Mouse (Mus musculus) small intestine, adult 2 months (tissue): ENCODE measurements around the gene Nck2. TPM values are rescaled to one million over a fixed set of nuclear protein-coding genes. Genes with fewer than 3 reads are reported as not detected.

Source experiments
- H3K27ac ChIP-seq: fragments of 200-500 bp; 2 replicates; pipeline ENCODE4 v1.5.1; 2012; ENCODE audit warnings: low read depth, low read length, control low read depth, inconsistent platforms; ENCODE audit not compliant: insufficient read depth
- H3K27me3 ChIP-seq: fragments of 200-500 bp; 2 replicates; pipeline ENCODE4 v1.6.1; 2012; ENCODE audit warnings: mild to moderate bottlenecking, moderate library complexity, low read length, inconsistent platforms; ENCODE audit not compliant: control insufficient read depth, insufficient read depth
- H3K36me3 ChIP-seq: fragments of 200-500 bp; 2 replicates; pipeline ENCODE4 v1.6.1; 2012; ENCODE audit warnings: mild to moderate bottlenecking, low read length, control low read depth, inconsistent platforms; ENCODE audit not compliant: control insufficient read depth, insufficient read depth
- H3K4me1 ChIP-seq: fragments of 200-500 bp; 2 replicates; pipeline ENCODE4 v1.6.1; 2012; ENCODE audit warnings: low read length, inconsistent platforms, mixed read lengths; ENCODE audit not compliant: control insufficient read depth, insufficient read depth, insufficient read length
- H3K4me3 ChIP-seq: fragments of 200-500 bp; 2 replicates; pipeline ENCODE4 v1.5.1; 2012; ENCODE audit warnings: low read depth, mild to moderate bottlenecking, control low read depth, inconsistent platforms, low read length, moderate library complexity
- CTCF ChIP-seq: fragments of 200-500 bp; IDR thresholded peaks from 2 replicates; pipeline ENCODE4 v1.5.1; 2012; ENCODE audit warnings: low read depth, mild to moderate bottlenecking, control low read depth, inconsistent platforms, low read length, moderate library complexity, mixed read lengths; ENCODE audit not compliant: insufficient replicate concordance, insufficient read length; ENCODE audit errors: extremely low read depth
- POLR2A ChIP-seq: fragments of 200-500 bp; IDR thresholded peaks from 2 replicates; pipeline ENCODE4 v1.6.1; 2012; ENCODE audit warnings: low read depth, mild to moderate bottlenecking, control low read depth, inconsistent platforms, low read length, moderate library complexity
- WGBS: fragments of 180-500 bp; shearing (Covaris S2); methylation state at CpG from one replicate; pipeline ENCODE4 v1.1.7; 2018; 5-methylcytosine and 5-hydroxymethylcytosine counted together
- polyA plus RNA-seq: library from polyadenylated mRNA; depleted of rRNA; stranded (reverse); fragments of >200 nt; gene quantifications from 2 replicates; pipeline ENCODE4 v1.2.3, GENCODE M21; 2012

The Nck2 gene
- polyA plus RNA-seq, 1 experiment: 51.6 TPM

DNA sequence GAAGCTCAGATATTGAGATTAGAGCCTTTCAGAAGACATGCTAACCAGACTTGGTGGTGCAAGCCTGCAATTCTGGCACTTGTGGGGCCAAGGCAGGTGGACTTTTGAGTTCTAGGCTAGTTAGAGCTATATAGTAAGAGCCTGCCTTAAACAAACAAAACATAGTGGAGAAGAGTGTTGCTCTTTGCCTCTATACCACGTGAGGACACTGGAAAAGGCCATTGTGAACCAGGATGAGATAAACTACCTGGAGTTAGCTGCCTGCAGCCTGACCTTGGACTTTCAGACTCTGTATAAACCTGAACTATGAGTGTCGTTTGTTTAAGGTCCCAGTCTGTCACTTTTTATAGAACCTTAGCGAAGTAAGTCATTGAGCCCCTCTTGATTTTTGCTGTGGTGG, 42.1 kb downstream of the Nck2 start:
- 30% methylated on average over 3 of the region's 3 CpGs for WGBS

GRCm38 (mm10) chr1:43486956-43487722, 42.8 kb downstream of the Nck2 start:
- no peaks in the 10 kb centered on the region for H3K27me3 ChIP-seq
- TF ChIP-seq CTCF: no peak
- TF ChIP-seq POLR2A: no peak
- H3K4me1 ChIP-seq: peaks cover 19% of the 10 kb centered on the region; the same call in 1 of the 2 replicates
- no peaks in the 10 kb centered on the region; the same call in 1 of the 2 replicates for H3K36me3 ChIP-seq
- WGBS: 79% methylated on average over 3 of the region's 3 CpGs
- no peak overlapping the region for H3K4me3 ChIP-seq
- 0 out of 2 replicates have a peak overlapping the region, but pooled peaks have one; percentile 19 for H3K27ac ChIP-seq

More for the DNA sequence above, 42.1 kb downstream of the Nck2 start:
- Histone ChIP-seq H3K36me3 (no peaks in the 10 kb centered on the region; the same call in 1 of the 2 replicates), H3K4me3 (no peak overlapping the region), H3K4me1 (peaks cover 16% of the 10 kb centered on the region; the same call in 1 of the 2 replicates), H3K27me3 (no peaks in the 10 kb centered on the region), H3K27ac (peak overlapping the region; percentile 62)
- no peak for TF ChIP-seq POLR2A
- no peak for TF ChIP-seq CTCF

DNA sequence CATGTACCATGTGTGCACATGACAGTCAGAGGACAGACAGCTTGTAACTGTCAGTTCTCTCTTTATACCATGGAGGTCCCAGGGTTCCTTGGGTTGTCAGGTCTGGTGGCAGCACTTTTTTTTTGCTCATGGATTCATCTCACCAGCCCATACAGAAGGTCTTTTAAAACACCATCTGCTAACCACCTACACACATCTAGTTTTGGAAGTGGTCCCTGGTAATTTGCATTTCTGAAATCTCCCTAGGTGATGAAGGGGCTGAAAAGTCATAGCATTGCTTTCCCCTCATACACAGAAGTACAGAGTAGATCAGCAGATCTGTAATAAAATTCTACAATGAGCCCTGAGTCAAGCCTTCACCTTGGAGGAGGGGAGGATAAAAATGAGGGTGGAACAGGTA, 44.9 kb downstream of the Nck2 start:
- H3K4me3 ChIP-seq: no peak overlapping the region
- H3K27ac ChIP-seq: no peak overlapping the region
- no peaks in the 10 kb centered on the region; the same call in 1 of the 2 replicates for H3K36me3 ChIP-seq
- TF ChIP-seq POLR2A (no peak), CTCF (no peak)
- H3K27me3 ChIP-seq: no peaks in the 10 kb centered on the region
- peaks cover 22% of the 10 kb centered on the region; the same call in 1 of the 2 replicates for H3K4me1 ChIP-seq

- Histone ChIP-seq H3K4me1 (peaks cover 7% of the 10 kb centered on the region; the same call in 1 of the 2 replicates), H3K4me3 (no peak overlapping the region), H3K36me3 (no peaks in the 10 kb centered on the region; the same call in 1 of the 2 replicates), H3K27ac (no peak overlapping the region), H3K27me3 (no peaks in the 10 kb centered on the region)
- WGBS: 84% methylated on average over 8 of the region's 8 CpGs
- TF ChIP-seq CTCF (no peak), POLR2A (no peak)
Measured at GRCm38 (mm10) chr1:43491506-43492269, 47.3 kb downstream of the Nck2 start.

GRCm38 (mm10) chr1:43492803-43493437, 48.5 kb downstream of the Nck2 start:
- H3K4me1 ChIP-seq: peaks cover 6% of the 10 kb centered on the region; the same call in 1 of the 2 replicates
- no peaks in the 10 kb centered on the region for H3K27me3 ChIP-seq
- TF ChIP-seq CTCF (no peak), POLR2A (no peak)
- 63% methylated on average over 3 of the region's 3 CpGs for WGBS
- no peaks in the 10 kb centered on the region for H3K36me3 ChIP-seq
- no peak overlapping the region for H3K27ac ChIP-seq
- no peak overlapping the region for H3K4me3 ChIP-seq

DNA sequence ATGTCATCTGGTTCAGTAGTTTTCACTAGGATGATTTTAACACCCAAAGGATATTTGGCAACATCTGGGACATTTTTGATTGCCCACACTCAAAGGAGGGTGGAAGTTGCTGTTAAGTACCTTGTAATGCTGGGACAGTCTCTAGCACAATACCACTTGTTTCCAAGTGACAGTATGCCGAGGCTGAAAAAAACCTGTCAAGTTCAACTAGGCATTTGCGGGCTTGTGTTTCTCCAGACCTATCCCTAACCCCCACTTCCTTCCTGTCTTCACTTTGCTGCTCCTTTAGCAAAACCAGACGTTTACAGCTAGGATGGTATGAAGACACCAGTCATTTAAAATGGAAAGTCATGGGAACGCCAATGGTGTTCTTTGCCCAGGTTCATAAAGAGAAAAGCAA, 51.7 kb downstream of the Nck2 start:
- no peak for TF ChIP-seq POLR2A
- TF ChIP-seq CTCF: no peak
- Histone ChIP-seq H3K36me3 (no peaks in the 10 kb centered on the region), H3K4me3 (no peak overlapping the region), H3K27me3 (no peaks in the 10 kb centered on the region), H3K4me1 (peaks cover 6% of the 10 kb centered on the region; the same call in 1 of the 2 replicates), H3K27ac (no peak overlapping the region)
- 75% methylated on average over 4 of the region's 4 CpGs for WGBS
